Mouse (Mus musculus) Patski (cell line): ENCODE data around the gene Klhdc8b. TPM values are rescaled to one million over a fixed set of nuclear protein-coding genes. Genes with fewer than 3 reads are reported as not detected.

Experiments
- ATAC-seq: fragments of 100-300 bp; one replicate; pipeline ENCODE4 v1.8.0; 2021
- CTCF ChIA-PET: fragments of 350-600 bp; sonication (Branson Sonifier 250); formaldehyde crosslinking; loops from one replicate; lab custom pipeline; 2022; ENCODE audit warnings: inconsistent platforms; lab: Charles Lee
- POLR2A ChIA-PET: fragments of 350-600 bp; sonication (Branson Sonifier 250); formaldehyde crosslinking; loops from one replicate; lab custom pipeline; 2022; ENCODE audit warnings: antibody characterized with exemption, inconsistent platforms; lab: Charles Lee
- DNase-seq: peaks from one replicate; pipeline ENCODE4 v3.0.0-alpha.2; 2011; ENCODE audit warnings: low read depth, low spot score
- H3K27me3 ChIP-seq: fragments of 371-371 bp; one replicate; pipeline ENCODE4 v1.5.1; 2021
- CTCF ChIP-seq: fragments of 100-300 bp; IDR thresholded peaks from one replicate; pipeline ENCODE4 v1.5.1; 2021
- in situ Hi-C: fragments of 300-500 bp; cut with MboI; formaldehyde crosslinking; loops from 3 replicates; pipeline ENCODE4 v1.11.1; 2018; ENCODE audit warnings: low pct_unique_long_range_greater_than_20kb, mixed read lengths
- polyA plus RNA-seq: library from polyadenylated mRNA; unstranded; gene quantifications from one replicate; pipeline ENCODE4 v1.2.3, GENCODE M21; 2021

The Klhdc8b gene
- polyA plus RNA-seq, 1 experiment from 2014 or later, result 20.8 TPM

GRCm38 (mm10) chr9:108398324-108398723, 63.1 kb downstream of the Klhdc8b start:
- peak; percentile 22 for DNase-seq
- no peak for ATAC-seq
- CTCF ChIA-PET, result interaction anchor here (1.2 kb wide), 1 partner anchor 9 kb away, joined by 3 read pairs; no protein-coding TSS in a partner anchor
- no peak for TF ChIP-seq CTCF
- no peaks in the 10 kb centered on the region for H3K27me3 ChIP-seq
- in situ Hi-C loops, result no loop called here
- POLR2A ChIA-PET, result no interaction called here

Other genes starting within 250 kb of the Klhdc8b start
- 336 TPM for gene Dag1, start 197.6 kb downstream of the Klhdc8b start, polyA plus RNA-seq
- gene Nicn1, start 171.2 kb downstream of the Klhdc8b start, polyA plus RNA-seq, result 30.9 TPM
- 6.0 TPM for gene Amt, start 164.7 kb downstream of the Klhdc8b start, polyA plus RNA-seq
- 353 TPM for gene Rhoa, start 155.5 kb downstream of the Klhdc8b start, polyA plus RNA-seq
- gene Tcta, start 155.4 kb downstream of the Klhdc8b start, polyA plus RNA-seq, result 30.2 TPM
- gene Gpx1, start 122.7 kb downstream of the Klhdc8b start, polyA plus RNA-seq, result 372 TPM
- 82.1 TPM for gene Usp4, start 113.7 kb downstream of the Klhdc8b start, polyA plus RNA-seq
- 0.82 TPM for gene 1700102P08Rik, start 68.8 kb downstream of the Klhdc8b start, polyA plus RNA-seq
- not detected for gene Ccdc36, start 33.1 kb downstream of the Klhdc8b start, polyA plus RNA-seq
- not detected for gene BC048562, start 25.1 kb downstream of the Klhdc8b start, polyA plus RNA-seq
- gene Ccdc71, start 1.1 kb downstream of the Klhdc8b start, polyA plus RNA-seq, result 33.0 TPM
- 131 TPM for gene Lamb2, start 18.2 kb upstream of the Klhdc8b start, polyA plus RNA-seq
- gene Usp19, start 29.0 kb upstream of the Klhdc8b start, polyA plus RNA-seq, result 142 TPM
- gene Qars, start 46.1 kb upstream of the Klhdc8b start, polyA plus RNA-seq, result 156 TPM
- gene Qrich1, start 55.2 kb upstream of the Klhdc8b start, polyA plus RNA-seq, result 93.1 TPM
- 93.3 TPM for gene Impdh2, start 98.7 kb upstream of the Klhdc8b start, polyA plus RNA-seq
- 58.4 TPM for gene Ndufaf3, start 105.9 kb upstream of the Klhdc8b start, polyA plus RNA-seq
- gene Dalrd3, start 108.3 kb upstream of the Klhdc8b start, polyA plus RNA-seq, result 153 TPM
- 60.6 TPM for gene Wdr6, start 117.2 kb upstream of the Klhdc8b start, polyA plus RNA-seq
- gene P4htm, start 136.1 kb upstream of the Klhdc8b start, polyA plus RNA-seq, result 8.6 TPM
- gene Arih2, start 187.8 kb upstream of the Klhdc8b start, polyA plus RNA-seq, result 43.7 TPM
- gene Slc25a20, start 200.5 kb upstream of the Klhdc8b start, polyA plus RNA-seq, result 48.1 TPM
- 30.9 TPM for gene Prkar2a, start 227.7 kb upstream of the Klhdc8b start, polyA plus RNA-seq